ENCODE assay signal across 8 mouse cellular contexts in genomic region chr15:99031388-99031675, GRCm38 (mm10). TPM values are rescaled to one million over a fixed set of nuclear protein-coding genes. Genes with fewer than 3 reads are reported as not detected.
DNase-seq lines count a peak whose midpoint lies in the region; ATAC-seq and TF ChIP-seq lines count a peak whose summit lies in the region.

No protein-coding gene starts in this region.

- H3K4me2 ChIP-seq in heart, embryonic 11.5 days: peak overlapping the region; percentile 91
- peak overlapping the region; percentile 76 for H3K4me2 ChIP-seq in limb, embryonic 11.5 days (ENCODE audit: low read depth, severe bottlenecking)

- peak overlapping the region; percentile 88 for H3K4me3 ChIP-seq in heart, embryonic 11.5 days (ENCODE audit: low read depth, low read length)
- H3K4me3 ChIP-seq in thymus, adult 2 months (ENCODE audit: control insufficient read depth, insufficient read depth, low read length): peak overlapping the region; percentile 13; the same call in 1 of the 2 replicates
- peak overlapping the region; percentile 56 for H3K4me3 ChIP-seq in limb, embryonic 11.5 days (ENCODE audit: low read depth, low read length)

- DNase-seq in heart, postnatal 14 days: no peak
- no peak for DNase-seq in thymus, adult 2 months
- DNase-seq in thymus, postnatal 4 days: no peak
- no peak for DNase-seq in limb, embryonic 11.5 days (ENCODE audit: low spot score)
- no peak for DNase-seq in cerebellum, adult 18-20 months
- no peak for DNase-seq in urinary bladder, postnatal 10 days (ENCODE audit: low spot score)
- no peak for DNase-seq in thymus, adult 18-20 months

- H3K4me1 ChIP-seq in heart, embryonic 11.5 days (ENCODE audit: control insufficient read depth, insufficient read depth, low read length): peaks cover 21% of the 10 kb centered on the region
- H3K4me1 ChIP-seq in thymus, adult 2 months (replicated peaks; ENCODE audit: control insufficient read depth, insufficient read depth, low read length): peaks cover 21% of the 10 kb centered on the region
- peaks cover 8% of the 10 kb centered on the region; the same call in 1 of the 2 replicates for H3K4me1 ChIP-seq in limb, embryonic 11.5 days (ENCODE audit: control insufficient read depth, insufficient read depth, low read length)

- H3K36me3 ChIP-seq in heart, embryonic 11.5 days (ENCODE audit: control insufficient read depth, insufficient read depth, low read length): peaks cover 9% of the 10 kb centered on the region
- H3K36me3 ChIP-seq in thymus, adult 2 months (ENCODE audit: control insufficient read depth, insufficient read depth, low read length): peaks cover 19% of the 10 kb centered on the region
- H3K36me3 ChIP-seq in limb, embryonic 11.5 days (ENCODE audit: control insufficient read depth, insufficient read depth, low read length): peaks cover 9% of the 10 kb centered on the region

- no peak for TF ChIP-seq CTCF in thymus, adult 2 months (IDR thresholded peaks at IDR 0.05; ENCODE audit: borderline replicate concordance, control insufficient read depth, extremely low read depth, insufficient read depth, low read length, poor library complexity)

- peak overlapping the region; percentile 90 for H3K9ac ChIP-seq in heart, embryonic 11.5 days (ENCODE audit: low read depth, low read length)
- H3K9ac ChIP-seq in limb, embryonic 11.5 days (ENCODE audit: low read length): no peak overlapping the region

- no peak overlapping the region for H3K27ac ChIP-seq in heart, embryonic 11.5 days (ENCODE audit: low read depth, low read length)
- no peak overlapping the region for H3K27ac ChIP-seq in thymus, adult 2 months (ENCODE audit: control insufficient read depth, insufficient read depth, low read length)
- no peak overlapping the region for H3K27ac ChIP-seq in limb, embryonic 11.5 days (replicated peaks; ENCODE audit: low read depth, low read length)

- no peak for ATAC-seq in heart, embryonic 11.5 days (replicated peaks; ENCODE audit: insufficient number of reproducible peaks, low FRiP score, low TSS enrichment)
- ATAC-seq in limb, embryonic 11.5 days (ENCODE audit: insufficient number of reproducible peaks, low FRiP score, low TSS enrichment, low read depth): no peak

- 65% methylated on average over 4 of the region's 4 CpGs for WGBS in heart, embryonic 11.5 days (ENCODE audit: insufficient replicate concordance)
- 84% methylated on average over 4 of the region's 4 CpGs for WGBS in thymus, adult 2 months
- whole genome bisulfite sequencing in limb, embryonic 11.5 days: 88% methylated on average over 4 of the region's 4 CpGs

- no peaks in the 10 kb centered on the region for H3K9me3 ChIP-seq in heart, embryonic 11.5 days (replicated peaks; ENCODE audit: control insufficient read depth, low read length)
- no peaks in the 10 kb centered on the region for H3K9me3 ChIP-seq in limb, embryonic 11.5 days (ENCODE audit: control insufficient read depth, low read length)

- no peak for TF ChIP-seq POLR2A in thymus, adult 2 months (IDR thresholded peaks at IDR 0.05; ENCODE audit: control insufficient read depth, extremely low read depth, insufficient read depth, low read length, poor library complexity)

- intact Hi-C loops in heart, postnatal 14 days (cut with DNase I): no loop called here

- no peaks in the 10 kb centered on the region for H3K27me3 ChIP-seq in heart, embryonic 11.5 days (ENCODE audit: control insufficient read depth, insufficient read depth, low read length)
- no peaks in the 10 kb centered on the region for H3K27me3 ChIP-seq in thymus, adult 2 months (ENCODE audit: control insufficient read depth, insufficient read depth, low read length)
- H3K27me3 ChIP-seq in limb, embryonic 11.5 days (ENCODE audit: control insufficient read depth, insufficient read depth, low read length): no peaks in the 10 kb centered on the region

RNA-seq across cellular contexts. Expression of gene Tuba1c, which starts 1.6 kb away (rescaled TPM):
- polyA plus RNA-seq in heart, embryonic 11.5 days (2014; fragmentation: Nextera tagmentation; extraction: Ambion mirVana): 167 and 169 TPM in 2 replicates
- total RNA-seq in heart, postnatal 14 days (2021): 10 to 100 TPM; 42.2 to 57.4 TPM
- polyA plus RNA-seq in thymus, adult 2 months (2012; rRNA removed): 294 and 330 TPM in 2 replicates
- 146 and 157 TPM in 2 replicates for polyA plus RNA-seq in limb, embryonic 11.5 days (2014; fragmentation: Nextera tagmentation; extraction: Ambion mirVana)

RNA-seq across cellular contexts. Expression of gene Prph, which starts 23.6 kb away (rescaled TPM):
- polyA plus RNA-seq in heart, embryonic 11.5 days (2014; fragmentation: Nextera tagmentation; extraction: Ambion mirVana): 0.09 and 0.59 TPM in 2 replicates
- under 1 TPM; 0.44 to 0.86 TPM for total RNA-seq in heart, postnatal 14 days (2021)
- polyA plus RNA-seq in thymus, adult 2 months (2012; rRNA removed): 1.9 and 2.3 TPM in 2 replicates
- polyA plus RNA-seq in limb, embryonic 11.5 days (2014; fragmentation: Nextera tagmentation; extraction: Ambion mirVana): 0.10 and 0.11 TPM in 2 replicates

RNA-seq across cellular contexts. Expression of gene Troap, which starts 43.0 kb away (rescaled TPM):
- polyA plus RNA-seq in heart, embryonic 11.5 days (2014; fragmentation: Nextera tagmentation; extraction: Ambion mirVana): 21.1 and 22.0 TPM in 2 replicates
- 1 to 10 TPM; 2.1 to 2.2 TPM for total RNA-seq in heart, postnatal 14 days (2021)
- polyA plus RNA-seq in thymus, adult 2 months (2012; rRNA removed): 40.8 and 57.0 TPM in 2 replicates
- polyA plus RNA-seq in limb, embryonic 11.5 days (2014; fragmentation: Nextera tagmentation; extraction: Ambion mirVana): 33.4 and 37.2 TPM in 2 replicates

RNA-seq across cellular contexts. Expression of gene C1ql4, which starts 56.3 kb away (rescaled TPM):
- 0.20 and 0.27 TPM in 2 replicates for polyA plus RNA-seq in heart, embryonic 11.5 days (2014; fragmentation: Nextera tagmentation; extraction: Ambion mirVana)
- not detected for total RNA-seq in heart, postnatal 14 days (2021)
- 0.08 and 0.27 TPM in 2 replicates for polyA plus RNA-seq in thymus, adult 2 months (2012; rRNA removed)
- polyA plus RNA-seq in limb, embryonic 11.5 days (2014; fragmentation: Nextera tagmentation; extraction: Ambion mirVana): not detected in 2 replicates

Comparison
In these comparisons a context has a peak if more than half of its experiments do, and no peak if none do; other contexts are left out.
1. H3K4me3 ChIP-seq: peak in every context shown above with its lines; median percentile 88 in heart, embryonic 11.5 days; 56 in limb, embryonic 11.5 days; 13 in thymus, adult 2 months.